Mouse (Mus musculus) lung, embryonic 14.5 days (tissue): ENCODE measurements around the gene Arhgef16. TPM values are rescaled to one million over a fixed set of nuclear protein-coding genes. Genes with fewer than 3 reads are reported as not detected.
A peak's percentile ranks its signal among the peaks of the same experiment; 100 is the strongest.

Source experiments
- ATAC-seq: fragments of 200-750 bp; cut with Nextera tagmentation; 2 replicates; pipeline ENCODE4 v1.8.0; 2017; ENCODE audit warnings: mild to moderate bottlenecking, moderate TSS enrichment, moderate library complexity; ENCODE audit not compliant: insufficient read depth
- DNase-seq: peaks from one replicate; pipeline ENCODE4 v3.0.0-alpha.2; 2015
- H3K27ac ChIP-seq: fragments of 300-500 bp; sonication (generic); 2 replicates; pipeline ENCODE4 v1.5.1; 2014; ENCODE audit warnings: low read depth, mild to moderate bottlenecking, moderate library complexity
- H3K27me3 ChIP-seq: fragments of 300-500 bp; sonication (generic); 2 replicates; pipeline ENCODE4 v1.6.1; 2014; ENCODE audit warnings: low read length, control low read depth; ENCODE audit not compliant: insufficient read depth
- H3K36me3 ChIP-seq: fragments of 300-500 bp; sonication (generic); 2 replicates; pipeline ENCODE4 v1.6.1; 2014; ENCODE audit warnings: control low read depth; ENCODE audit not compliant: insufficient read depth
- H3K4me1 ChIP-seq: fragments of 300-500 bp; sonication (generic); 2 replicates; pipeline ENCODE4 v1.6.1; 2014; ENCODE audit warnings: antibody characterized with exemption, control low read depth; ENCODE audit not compliant: insufficient read depth
- H3K4me2 ChIP-seq: fragments of 300-500 bp; sonication (generic); 2 replicates; pipeline ENCODE4 v1.6.1; 2014; ENCODE audit warnings: mild to moderate bottlenecking
- H3K4me3 ChIP-seq: fragments of 300-500 bp; sonication (generic); 2 replicates; pipeline ENCODE4 v1.5.1; 2014; ENCODE audit warnings: low read depth, low read length
- H3K9ac ChIP-seq: fragments of 300-500 bp; sonication (generic); 2 replicates; pipeline ENCODE4 v1.6.1; 2014
- H3K9me3 ChIP-seq: fragments of 300-500 bp; sonication (generic); 2 replicates; pipeline ENCODE4 v1.6.1; 2016; ENCODE audit warnings: low read depth, low read length, control low read depth
- CTCF ChIP-seq: IDR thresholded peaks from 2 replicates; pipeline ENCODE4 v1.5.1; 2016; ENCODE audit warnings: antibody characterized with exemption, low read depth
- WGBS: fragments of 180-500 bp; shearing (Covaris S2); extraction: QIAGEN DNeasy Blood & Tissue Kit; methylation state at CpG from one replicate; pipeline ENCODE4 v1.1.7; 2014; 5-methylcytosine and 5-hydroxymethylcytosine counted together
- polyA plus RNA-seq: library from polyadenylated mRNA; unstranded; fragments of >200 nt; fragmentation: Nextera tagmentation; extraction: Ambion mirVana; gene quantifications from 2 replicates; pipeline ENCODE4 v1.2.1, GENCODE M21; 2014

The Arhgef16 gene
- polyA plus RNA-seq, result 15.4 and 16.2 TPM in 2 replicates

- H3K27me3 ChIP-seq, result peaks cover 21% of the 10 kb centered on the region
- H3K36me3 ChIP-seq, result no peaks in the 10 kb centered on the region
- no peaks in the 10 kb centered on the region for H3K9me3 ChIP-seq
- no peak within 1 kb of the TSS for H3K9ac ChIP-seq
- no peaks in the 10 kb centered on the region for H3K4me1 ChIP-seq
- TF ChIP-seq CTCF, result peak; percentile 93
- no peak within 1 kb of the TSS; the same call in 1 of the 2 replicates for H3K4me2 ChIP-seq
- 25% methylated on average over 7 of the region's 7 CpGs for WGBS
- H3K27ac ChIP-seq, result no peak within 1 kb of the TSS
- DNase-seq (peak; percentile 79), ATAC-seq (no peak)
- H3K4me3 ChIP-seq, result no peak within 1 kb of the TSS
These were observed at the start of gene Arhgef16 for GRCm38 (mm10) chr4:154301466-154301881. Gene Arhgef16 (minus strand): TSS chr4:154301676.

GRCm38 (mm10) chr4:154348197-154348786, 46.8 kb upstream of the Arhgef16 start:
- no peaks in the 10 kb centered on the region for H3K9me3 ChIP-seq

GRCm38 (mm10) chr4:154346731-154347522, 45.5 kb upstream of the Arhgef16 start:
- TF ChIP-seq CTCF, result no peak
- Histone ChIP-seq H3K9ac (no peak overlapping the region; the same call in 1 of the 2 replicates), H3K36me3 (no peaks in the 10 kb centered on the region), H3K4me1 (peaks cover 18% of the 10 kb centered on the region), H3K27ac (no peak overlapping the region), H3K4me2 (no peak overlapping the region), H3K9me3 (no peaks in the 10 kb centered on the region), H3K4me3 (no peak overlapping the region), H3K27me3 (peaks cover 6% of the 10 kb centered on the region; the same call in 1 of the 2 replicates)
- ATAC-seq, result no peak
- DNase-seq, result no peak
- WGBS, result 39% methylated on average over 19 of the region's 19 CpGs

More at GRCm38 (mm10) chr4:154348197-154348786, 46.8 kb upstream of the Arhgef16 start:
- peak; percentile 76 for ATAC-seq
- H3K9ac ChIP-seq, result 0 out of 2 replicates have a peak overlapping the region, but pooled peaks have one; percentile 20
- H3K27ac ChIP-seq, result peak overlapping the region; percentile 67
- H3K4me1 ChIP-seq, result peaks cover 18% of the 10 kb centered on the region
- no peak overlapping the region for H3K4me3 ChIP-seq
- H3K27me3 ChIP-seq, result peaks cover 9% of the 10 kb centered on the region; the same call in 1 of the 2 replicates
- WGBS, result 8% methylated on average over 11 of the region's 11 CpGs
- no peak overlapping the region for H3K4me2 ChIP-seq
- peak; percentile 54 for TF ChIP-seq CTCF
- DNase-seq, result peak; percentile 87
- no peaks in the 10 kb centered on the region for H3K36me3 ChIP-seq

DNA sequence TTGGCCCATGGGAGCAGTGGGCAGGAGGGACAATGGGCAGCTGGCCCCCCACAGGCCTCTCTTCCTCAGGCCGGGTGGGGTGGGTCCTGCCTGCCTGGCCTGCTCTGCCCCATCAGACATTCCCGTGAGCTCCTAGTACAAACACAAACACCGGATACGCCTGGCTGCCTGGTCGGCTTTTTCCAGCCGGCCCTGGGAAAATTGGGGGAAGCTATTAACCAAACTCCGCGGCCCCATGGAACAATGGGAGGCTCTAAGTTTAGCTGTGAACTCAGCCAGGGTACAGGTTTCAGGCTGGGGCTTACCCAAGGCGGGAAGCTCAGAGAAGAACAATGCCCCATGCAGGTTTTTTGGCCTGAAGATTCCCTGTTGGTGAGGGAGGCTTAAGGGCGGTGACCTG, 35.2 kb upstream of the Arhgef16 start:
- H3K27me3 ChIP-seq, result no peaks in the 10 kb centered on the region
- ATAC-seq (peak; percentile 63), DNase-seq (peak; percentile 78)
- H3K4me3 ChIP-seq, result no peak overlapping the region
- peak overlapping the region; percentile 33; the same call in 1 of the 2 replicates for H3K27ac ChIP-seq
- no peak overlapping the region for H3K4me2 ChIP-seq
- H3K9me3 ChIP-seq, result no peaks in the 10 kb centered on the region
- H3K9ac ChIP-seq, result no peak overlapping the region
- no peak for TF ChIP-seq CTCF
- whole genome bisulfite sequencing, result 21% methylated on average over 10 of the region's 10 CpGs
- H3K36me3 ChIP-seq, result peaks cover 6% of the 10 kb centered on the region; the same call in 1 of the 2 replicates
- H3K4me1 ChIP-seq, result peaks cover 5% of the 10 kb centered on the region; the same call in 1 of the 2 replicates

DNA sequence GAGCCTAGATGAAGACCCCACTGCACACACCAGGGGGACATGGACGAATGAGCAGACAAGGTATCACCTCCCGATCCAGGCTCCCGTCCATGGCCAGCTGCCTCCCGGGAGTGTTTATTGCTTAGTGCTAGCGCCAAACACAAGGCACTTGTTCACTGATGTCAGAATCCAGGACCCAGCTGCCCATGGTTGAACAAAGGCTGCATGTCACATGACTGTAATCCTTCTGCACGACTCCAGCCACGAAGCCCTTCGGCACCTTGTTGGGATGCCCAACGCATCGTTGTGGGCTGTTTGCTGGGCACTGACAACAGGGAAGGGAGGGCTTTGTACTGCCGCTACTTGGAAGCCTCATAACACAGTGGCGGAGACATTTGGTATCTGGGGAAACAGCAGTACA, 34.3 kb upstream of the Arhgef16 start, which contains the start of gene B230104I21Rik:
Gene B230104I21Rik, plus strand, starts transcription at position 367 of the 400 bp plus-strand sequence.
- no peaks in the 10 kb centered on the region for H3K27me3 ChIP-seq
- H3K36me3 ChIP-seq, result peaks cover 4% of the 10 kb centered on the region; the same call in 1 of the 2 replicates
- no peak for ATAC-seq
- no peak for TF ChIP-seq CTCF
- H3K4me2 ChIP-seq, result peak within 1 kb of the TSS; percentile 54
- peak within 1 kb of the TSS; percentile 17; the same call in 1 of the 2 replicates for H3K4me3 ChIP-seq
- H3K4me1 ChIP-seq, result peaks cover 5% of the 10 kb centered on the region; the same call in 1 of the 2 replicates
- H3K27ac ChIP-seq, result peak within 1 kb of the TSS; percentile 33
- H3K9ac ChIP-seq, result peak within 1 kb of the TSS; percentile 32; the same call in 1 of the 2 replicates
- WGBS, result 68% methylated on average over 12 of the region's 12 CpGs
- DNase-seq, result no peak
- H3K9me3 ChIP-seq, result no peaks in the 10 kb centered on the region

GRCm38 (mm10) chr4:154334699-154335402, 33.4 kb upstream of the Arhgef16 start:
- 59% methylated on average over 42 of the region's 48 CpGs for WGBS
- Histone ChIP-seq H3K4me1 (peaks cover 5% of the 10 kb centered on the region; the same call in 1 of the 2 replicates), H3K4me3 (peak overlapping the region; percentile 17; the same call in 1 of the 2 replicates)

More at GRCm38 (mm10) chr4:154334699-154335402, 33.4 kb upstream of the Arhgef16 start:
- H3K9ac ChIP-seq, result peak overlapping the region; percentile 32; the same call in 1 of the 2 replicates
- H3K9me3 ChIP-seq, result no peaks in the 10 kb centered on the region
- peak; percentile 83 for DNase-seq
- no peak for TF ChIP-seq CTCF
- H3K27ac ChIP-seq, result no peak overlapping the region
- peak; percentile 11; the same call in 1 of the 2 replicates for ATAC-seq
- H3K4me2 ChIP-seq, result peak overlapping the region; percentile 54
- no peaks in the 10 kb centered on the region for H3K27me3 ChIP-seq
- H3K36me3 ChIP-seq, result no peaks in the 10 kb centered on the region
